Mouse (Mus musculus) left cerebral cortex, adult 18-20 months (tissue): ENCODE data around the gene Klc3. TPM values are rescaled to one million over a fixed set of nuclear protein-coding genes. Genes with fewer than 3 reads are reported as not detected.
A peak's percentile ranks its signal among the peaks of the same experiment; 100 is the strongest.

ENCODE experiments used
- DNase-seq, 2 experiments: peaks; one replicate each; pipeline ENCODE4 v3.0.0; 2021 to 2022; ENCODE audit warnings: low spot score in 2 of 2, mixed read lengths in 1 of 2
- microRNA-seq, 2 experiments: library from miRNA; unstranded; fragments of <30 nt; microRNA quantifications; one replicate each; pipeline ENCODE4 v1.2.0; 2021
- total RNA-seq, 2 experiments: library from RNA; stranded (reverse); gene quantifications; 2 replicates each; pipeline ENCODE4 v1.2.3; 2021

Klc3 gene
- total RNA-seq, 2 experiments from 2014 or later: 3.5 to 4.3 TPM

DNA sequence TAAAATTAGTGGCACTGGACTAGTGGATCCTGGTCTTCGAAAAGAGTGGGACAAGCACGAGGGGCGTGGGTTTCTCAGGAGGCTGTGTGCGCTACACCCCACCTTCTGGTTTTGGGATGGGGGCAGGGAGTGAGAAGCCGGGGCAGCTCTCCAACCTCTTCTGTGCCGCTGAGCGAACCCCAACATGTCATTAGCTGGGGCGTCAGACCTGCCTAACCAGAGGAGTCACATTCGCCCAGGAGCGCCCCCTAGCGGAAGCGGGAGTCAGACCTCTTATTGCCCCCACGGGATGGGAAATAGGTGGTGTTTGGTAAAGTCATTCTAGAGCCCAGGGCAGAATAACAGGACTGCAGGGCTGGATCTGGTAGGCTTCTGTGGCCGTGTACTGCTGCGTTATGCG lies 42.2 kb downstream of the Klc3 start:
- DNase-seq: peak; percentile 72 to 81

DNA sequence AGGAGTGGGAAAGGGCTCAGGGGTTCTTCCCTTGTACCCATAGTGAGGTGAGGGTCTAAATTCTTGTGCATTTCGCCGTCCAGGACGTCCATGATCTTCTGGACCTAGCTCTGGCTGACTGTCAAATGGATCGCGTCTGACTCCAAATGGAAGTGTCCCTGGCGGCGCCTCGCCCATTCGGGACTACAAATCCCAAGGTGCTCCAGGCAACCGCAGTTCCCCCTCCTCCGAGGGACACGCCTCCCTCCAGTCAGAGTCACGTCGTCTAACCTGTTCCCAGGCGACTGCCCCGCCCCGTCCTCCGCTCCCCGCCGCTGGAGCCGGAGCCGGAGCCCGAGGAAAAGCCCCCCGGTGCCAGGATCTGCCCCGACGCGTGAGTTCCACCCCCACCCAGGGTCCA lies 43.0 kb downstream of the Klc3 start:
- peak; percentile 89 to 92 for DNase-seq

DNA sequence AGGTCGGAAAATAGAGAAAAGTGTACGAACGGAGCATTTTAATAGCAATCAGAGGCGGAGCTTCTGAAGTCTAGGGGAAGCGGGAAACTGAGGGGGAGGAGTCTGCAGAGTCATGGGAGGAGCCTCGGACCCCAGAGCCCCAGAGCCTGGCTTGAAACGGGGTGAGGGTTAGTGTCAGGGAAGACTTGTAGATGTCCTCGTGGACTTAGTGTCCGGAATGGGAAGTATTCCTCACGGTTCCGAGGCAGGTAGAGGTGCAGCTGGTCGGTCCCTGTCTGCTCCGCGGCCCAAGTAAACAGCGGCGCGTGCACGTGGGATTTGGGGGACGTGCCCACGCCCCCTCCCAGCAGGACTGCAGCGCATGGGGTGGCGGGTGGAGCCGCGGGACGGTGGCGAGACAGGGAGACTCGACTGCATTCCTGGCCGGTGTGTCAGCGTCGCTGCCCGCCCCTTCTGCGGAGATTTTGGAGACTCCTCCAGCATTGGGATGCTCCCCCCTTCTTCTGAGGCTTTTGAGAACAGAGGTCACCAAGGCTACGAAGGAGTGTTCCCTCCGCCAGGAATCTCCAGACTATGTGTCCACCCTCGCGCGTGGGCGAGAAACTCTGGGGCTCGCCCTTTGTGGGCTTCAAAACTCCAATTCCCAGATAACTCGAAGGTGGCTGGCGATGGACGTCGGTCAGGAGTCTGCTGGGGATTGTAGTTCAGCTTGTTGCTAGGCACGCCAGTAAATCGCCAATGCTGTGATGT lies 43.8 kb downstream of the Klc3 start:
- DNase-seq: peak; percentile 67 to 70

DNA sequence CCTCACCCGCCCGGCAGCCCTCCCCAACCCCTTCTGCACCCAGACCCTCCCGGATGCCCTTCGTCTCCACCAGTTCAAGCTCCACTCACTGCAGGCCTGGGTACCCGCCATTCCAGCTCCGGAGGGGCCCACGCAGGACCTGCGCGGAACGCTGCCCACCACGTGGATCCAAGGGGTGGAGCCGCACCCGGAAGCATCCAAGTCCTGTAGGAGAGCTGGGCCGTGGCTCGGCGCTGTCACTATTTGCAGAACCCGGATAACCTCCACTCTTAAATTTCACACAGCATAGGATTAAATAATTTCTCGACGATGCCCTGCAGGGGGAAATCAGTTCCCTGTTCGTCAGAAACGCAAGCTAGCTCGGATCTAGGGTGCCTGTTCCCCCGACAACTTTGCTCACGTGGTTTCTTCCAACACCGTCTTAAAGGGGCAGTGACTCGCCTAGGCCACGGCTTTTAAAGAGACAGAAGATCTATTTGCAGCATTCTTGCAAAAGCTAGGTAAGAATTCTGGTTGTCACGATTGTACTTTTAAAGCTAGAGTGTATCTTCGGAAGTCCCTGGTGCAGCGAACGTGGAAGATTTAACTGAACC lies 44.5 kb downstream of the Klc3 start, which contains the start of the genes Cd3eap and Ppp1r13l:
Gene Cd3eap, minus strand, starts transcription at position 185 of the 593 bp plus-strand sequence.
Gene Ppp1r13l, plus strand, starts transcription at position 451 of the 593 bp plus-strand sequence.
- peak; percentile 87 to 90 for DNase-seq

DNA sequence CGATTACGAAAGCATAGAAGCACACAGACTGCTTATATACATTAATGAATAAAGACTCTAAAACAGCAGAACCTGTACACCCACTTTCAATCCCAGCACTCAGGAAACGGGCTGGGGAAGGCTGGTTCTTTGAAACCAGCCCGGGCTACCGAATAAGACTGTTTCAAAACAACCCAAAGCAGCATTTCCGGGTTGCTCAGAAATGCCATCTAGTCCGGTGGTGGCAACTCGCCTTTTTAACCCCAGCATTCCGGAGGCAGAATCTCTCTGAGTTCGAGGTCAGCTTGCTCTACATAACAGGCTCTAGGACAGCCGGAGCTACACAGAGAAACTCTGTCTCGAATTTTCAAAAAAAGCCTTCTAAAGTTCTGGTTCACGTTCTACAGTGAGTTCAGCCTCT lies 45.3 kb downstream of the Klc3 start:
- DNase-seq: no peak

DNA sequence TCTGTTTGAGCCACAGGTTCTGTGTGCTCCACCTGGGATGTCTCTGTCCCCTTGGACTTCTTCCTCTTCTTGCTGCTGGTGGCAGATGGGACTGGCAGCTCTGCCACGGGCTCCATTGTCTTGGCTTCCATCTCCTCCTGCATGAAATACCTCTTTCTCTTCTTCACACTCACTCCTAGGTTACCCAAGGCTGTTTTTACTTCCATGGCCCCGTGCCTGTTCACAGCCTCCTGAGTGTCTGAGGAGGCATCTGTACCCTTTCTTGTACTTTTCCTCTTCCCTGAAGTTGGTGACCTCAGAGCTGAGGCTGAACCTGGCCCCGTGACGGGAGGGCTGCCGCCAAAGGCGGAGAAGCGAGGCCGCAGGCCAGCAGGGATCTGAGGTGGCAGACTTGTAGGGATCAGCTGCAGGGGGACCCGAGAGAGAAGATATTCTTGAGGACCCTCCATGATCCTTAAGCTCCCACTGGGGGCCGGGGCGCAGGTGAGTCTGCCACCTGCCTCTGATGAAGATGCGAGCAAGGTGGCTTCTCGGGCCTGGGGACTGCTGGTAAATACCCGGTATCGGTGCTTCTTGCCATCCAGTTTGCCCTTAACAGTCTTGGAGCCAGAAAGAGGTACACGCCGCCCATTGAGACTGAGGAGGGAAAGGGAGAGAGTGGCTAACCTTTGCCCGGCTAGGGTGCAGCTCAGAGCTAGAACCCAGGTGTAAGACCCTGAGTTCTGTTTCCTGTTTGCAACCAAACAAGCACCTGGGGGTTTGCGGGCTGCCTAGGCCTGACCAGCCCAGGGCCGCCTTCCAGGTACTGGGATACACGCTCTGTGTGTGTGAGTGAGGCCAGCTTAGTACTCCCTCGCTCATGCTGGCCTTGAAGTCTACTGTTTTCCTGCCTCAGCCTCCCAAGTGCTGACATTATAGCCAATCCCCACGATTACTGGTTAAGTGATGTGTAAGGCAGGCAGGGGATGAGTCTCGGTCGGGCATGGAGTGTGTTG lies 46.2 kb downstream of the Klc3 start:
- DNase-seq: no peak

DNA sequence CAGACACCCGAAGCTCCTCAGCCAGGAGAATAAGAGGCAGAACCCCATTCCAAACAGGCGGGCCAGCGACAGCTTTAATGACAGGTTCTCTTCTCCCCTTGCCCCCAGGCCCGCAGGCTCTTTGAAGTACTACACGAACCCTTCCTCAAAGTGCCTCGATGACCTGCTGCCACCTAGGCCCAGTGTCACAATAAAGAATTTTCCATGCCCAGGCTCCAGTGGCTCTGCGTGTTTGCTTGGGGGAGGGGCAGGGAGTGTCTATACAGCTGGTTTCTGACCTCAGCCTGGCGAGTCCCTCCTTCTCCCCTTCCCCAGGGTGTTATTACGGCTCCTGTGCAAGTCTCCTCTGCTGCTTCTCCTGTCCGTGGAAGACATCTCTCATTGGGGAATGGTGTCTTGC lies 47.6 kb downstream of the Klc3 start:
- DNase-seq: no peak

DNA sequence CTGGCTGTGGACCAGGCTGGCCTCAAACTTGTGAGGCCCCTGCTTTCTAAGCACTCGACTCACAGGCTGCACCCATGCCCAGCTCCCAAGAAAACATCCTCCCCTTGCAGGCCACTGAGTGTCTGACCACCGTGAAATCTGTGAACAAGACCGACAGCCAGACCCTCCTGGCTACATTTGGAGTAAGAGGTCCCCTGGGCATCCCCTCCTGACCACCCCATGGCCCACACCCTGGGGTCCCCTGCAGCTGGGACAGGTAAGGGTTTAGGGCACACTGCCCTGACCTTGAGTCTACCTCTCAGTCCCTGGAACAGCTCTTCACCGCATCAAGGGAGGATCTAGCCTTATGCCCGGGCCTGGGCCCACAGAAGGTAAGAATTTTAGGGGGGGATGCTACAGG lies 48.9 kb downstream of the Klc3 start:
- DNase-seq: no peak

DNA sequence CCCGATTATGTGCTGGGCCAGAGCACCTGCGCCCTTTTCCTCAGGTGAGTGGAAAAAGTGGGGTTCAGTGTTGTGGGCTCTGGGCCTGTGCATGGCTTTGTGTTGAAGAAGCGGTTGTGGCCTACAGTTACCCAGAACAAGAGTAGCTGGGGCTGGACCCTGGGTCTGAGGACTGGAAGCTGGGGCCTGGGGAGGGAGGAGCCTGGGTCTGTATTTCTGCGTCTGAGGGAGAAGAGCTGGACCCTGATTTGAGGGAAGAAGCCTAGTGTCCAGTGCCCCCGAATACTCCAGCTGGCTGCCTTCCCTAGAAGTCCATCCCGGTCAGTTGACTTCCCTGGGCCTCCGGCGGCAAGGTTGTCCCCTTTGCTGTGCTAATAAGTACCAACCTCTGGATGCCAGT lies 53.7 kb downstream of the Klc3 start:
- no peak for DNase-seq

DNA sequence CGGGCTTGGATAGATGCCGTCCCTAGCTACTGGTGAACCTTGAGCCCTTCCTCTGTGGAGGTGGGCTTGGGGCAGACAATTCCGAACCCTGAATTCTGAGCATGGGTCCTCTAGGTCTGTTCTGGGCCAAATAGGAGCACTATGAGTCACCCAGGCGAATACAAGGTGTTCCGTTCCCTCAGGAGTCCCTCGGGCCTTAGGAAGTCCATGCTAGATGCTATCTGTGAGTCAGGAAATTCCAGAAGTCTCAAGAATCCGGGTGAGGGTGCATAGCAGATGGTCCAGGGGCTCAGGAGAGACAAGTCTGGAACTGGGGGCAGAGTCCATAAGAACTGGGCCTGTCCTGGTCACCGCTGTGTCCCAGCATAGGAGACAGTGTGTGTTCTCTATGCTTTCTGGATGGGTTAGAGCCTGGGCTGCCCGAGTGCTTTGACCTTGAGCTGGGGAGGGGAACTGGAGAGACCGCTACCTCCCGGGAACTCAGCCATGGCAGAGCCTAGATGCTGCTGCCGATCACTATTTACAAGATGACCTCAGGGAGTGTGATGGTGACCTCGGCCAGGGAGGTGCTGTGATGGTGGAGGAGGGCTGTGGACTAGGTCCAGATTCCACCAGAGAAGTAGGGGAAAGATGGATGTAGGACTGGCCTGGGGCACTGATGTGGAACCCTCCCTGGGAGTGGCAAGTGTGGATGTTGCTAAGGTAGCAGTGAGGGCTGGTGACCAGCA lies 54.6 kb downstream of the Klc3 start:
- DNase-seq: no peak

DNA sequence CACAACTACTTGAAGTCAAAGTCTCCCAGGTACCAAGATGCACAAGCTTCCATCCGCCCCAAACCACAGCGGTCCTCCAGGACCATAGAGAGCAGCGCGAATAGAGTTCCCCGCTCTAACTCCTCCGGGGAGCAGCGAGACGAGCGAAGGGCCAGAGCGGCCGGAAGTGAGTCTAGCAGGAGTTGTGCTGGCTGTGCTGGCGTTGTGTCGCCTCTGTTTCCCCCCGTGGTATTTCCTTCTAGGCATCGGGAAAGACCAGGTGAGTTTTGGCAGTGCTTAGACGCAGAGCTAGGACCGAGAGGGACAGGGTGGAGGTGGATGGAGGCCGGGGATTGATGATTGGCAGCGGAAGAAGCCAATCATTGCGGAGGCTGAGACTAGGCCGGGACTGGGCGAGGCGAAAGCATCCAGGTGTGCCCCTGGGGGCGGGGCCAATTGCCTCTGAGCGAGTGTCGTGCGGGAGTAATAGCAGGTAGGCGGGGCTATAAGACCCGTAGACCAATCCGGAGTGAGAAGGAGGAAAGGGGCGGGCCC lies 58.9 kb downstream of the Klc3 start:
- DNase-seq: peak; percentile 94 to 95

Small RNA genes lying within 50 kb of the gene (microRNA-seq; reads per million reads assigned to microRNA genes)
- 0 reads per million in 2 experiments for gene Mir343

Other genes starting within 250 kb of the Klc3 start
- 1 to 10 TPM; 1.4 to 1.8 TPM for gene Gipr, start 238.0 kb downstream of the Klc3 start, total RNA-seq
- 100 to 1,000 TPM; 141 to 147 TPM for gene Eml2, start 227.7 kb downstream of the Klc3 start, total RNA-seq
- gene Gpr4, start 191.6 kb downstream of the Klc3 start, total RNA-seq: 1 to 10 TPM; 2.5 to 3.6 TPM
- gene Opa3, start 175.8 kb downstream of the Klc3 start, total RNA-seq: 10 to 100 TPM; 47.3 to 47.6 TPM
- gene Vasp, start 132.3 kb downstream of the Klc3 start, total RNA-seq: 10 to 100 TPM; 13.6 to 15.1 TPM
- gene Ppm1n, start 124.0 kb downstream of the Klc3 start, total RNA-seq: not detected
- gene Rtn2, start 121.5 kb downstream of the Klc3 start, total RNA-seq: 100 to 1,000 TPM; 128 to 129 TPM
- 10 to 100 TPM; 20.9 to 54.7 TPM for gene Fosb, start 94.1 kb downstream of the Klc3 start, total RNA-seq
- gene Ercc1, start 59.3 kb downstream of the Klc3 start, total RNA-seq: 10 to 100 TPM; 39.1 to 45.2 TPM
- gene Cd3eap, start 44.6 kb downstream of the Klc3 start, total RNA-seq: 10 to 100 TPM; 17.1 to 18.1 TPM
- 1 to 10 TPM; 8.2 to 9.6 TPM for gene Ppp1r13l, start 44.4 kb downstream of the Klc3 start, total RNA-seq
- gene Ercc2, start 22.1 kb downstream of the Klc3 start, total RNA-seq: 10 to 100 TPM; 32.2 to 36.4 TPM
- gene Ckm, start 672 bp upstream of the Klc3 start, total RNA-seq: under 1 TPM in 1 of 2 experiments, not detected in 1; 0.19 TPM
- gene Mark4, start 54.7 kb upstream of the Klc3 start, total RNA-seq: 10 to 100 TPM; 69.7 to 74.5 TPM
- gene Exoc3l2, start 59.2 kb upstream of the Klc3 start, total RNA-seq: under 1 TPM; 0.40 to 0.74 TPM
- gene Bloc1s3, start 104.3 kb upstream of the Klc3 start, total RNA-seq: 1 to 10 TPM; 7.6 to 7.8 TPM
- gene Trappc6a, start 104.3 kb upstream of the Klc3 start, total RNA-seq: 10 to 100 TPM; 18.7 to 21.1 TPM
- under 1 TPM; 0.72 to 0.94 TPM for gene Nkpd1, start 113.7 kb upstream of the Klc3 start, total RNA-seq
- gene Ppp1r37, start 159.0 kb upstream of the Klc3 start, total RNA-seq: 100 to 1,000 TPM; 139 to 147 TPM
- 1 to 10 TPM; 2.0 to 2.7 TPM for gene Zfp296, start 173.2 kb upstream of the Klc3 start, total RNA-seq
- gene Gemin7, start 173.5 kb upstream of the Klc3 start, total RNA-seq: 10 to 100 TPM; 51.0 to 53.7 TPM
- gene Clasrp, start 200.4 kb upstream of the Klc3 start, total RNA-seq: 10 to 100 TPM; 70.4 to 87.0 TPM
- 1 to 10 TPM; 7.5 to 8.1 TPM for gene Relb, start 225.3 kb upstream of the Klc3 start, total RNA-seq